Mouse (Mus musculus) neural tube, embryonic 13.5 days (tissue): ENCODE measurements around the gene Atf7. TPM values are rescaled to one million over a fixed set of nuclear protein-coding genes. Genes with fewer than 3 reads are reported as not detected.

Experiments
- ATAC-seq: fragments of 200-750 bp; cut with Nextera tagmentation; 2 replicates; pipeline ENCODE4 v1.8.0; 2017; ENCODE audit warnings: low read depth, mild to moderate bottlenecking, moderate TSS enrichment, moderate library complexity
- H3K27ac ChIP-seq: fragments of 300-500 bp; sonication (generic); replicated peaks from 2 replicates; pipeline ENCODE4 v1.5.1; 2015; ENCODE audit warnings: moderate library complexity, mild to moderate bottlenecking, inconsistent platforms
- H3K27me3 ChIP-seq: fragments of 300-500 bp; sonication (generic); 2 replicates; pipeline ENCODE4 v1.6.1; 2015; ENCODE audit warnings: mild to moderate bottlenecking, inconsistent platforms
- H3K36me3 ChIP-seq: fragments of 300-500 bp; sonication (generic); 2 replicates; pipeline ENCODE4 v1.6.1; 2015; ENCODE audit warnings: mild to moderate bottlenecking, inconsistent platforms
- H3K4me1 ChIP-seq: fragments of 300-500 bp; sonication (generic); replicated peaks from 2 replicates; pipeline ENCODE4 v1.6.1; 2015; ENCODE audit warnings: inconsistent platforms
- H3K4me2 ChIP-seq: fragments of 300-500 bp; sonication (generic); 2 replicates; pipeline ENCODE4 v1.6.1; 2015; ENCODE audit warnings: inconsistent platforms, mild to moderate bottlenecking, moderate library complexity
- H3K4me3 ChIP-seq: fragments of 300-500 bp; sonication (generic); 2 replicates; pipeline ENCODE4 v1.5.1; 2015; ENCODE audit warnings: mild to moderate bottlenecking, inconsistent platforms
- H3K9ac ChIP-seq: fragments of 300-500 bp; sonication (generic); 2 replicates; pipeline ENCODE4 v1.6.1; 2015; ENCODE audit warnings: moderate library complexity, mild to moderate bottlenecking, inconsistent platforms
- H3K9me3 ChIP-seq: fragments of 300-500 bp; sonication (generic); 2 replicates; pipeline ENCODE4 v1.6.1; 2016; ENCODE audit warnings: inconsistent platforms
- WGBS: fragments of 180-500 bp; shearing (Covaris S2); methylation state at CpG from one replicate; pipeline ENCODE4 v1.1.7; 2015; 5-methylcytosine and 5-hydroxymethylcytosine counted together
- polyA plus RNA-seq: library from polyadenylated mRNA; unstranded; fragments of >200 nt; fragmentation: Nextera tagmentation; extraction: Ambion mirVana; gene quantifications from 2 replicates; pipeline ENCODE4 v1.2.1, GENCODE M21; 2015

Gene Atf7
- polyA plus RNA-seq, 1 experiment from 2014 or later, result 22.5 TPM

DNA sequence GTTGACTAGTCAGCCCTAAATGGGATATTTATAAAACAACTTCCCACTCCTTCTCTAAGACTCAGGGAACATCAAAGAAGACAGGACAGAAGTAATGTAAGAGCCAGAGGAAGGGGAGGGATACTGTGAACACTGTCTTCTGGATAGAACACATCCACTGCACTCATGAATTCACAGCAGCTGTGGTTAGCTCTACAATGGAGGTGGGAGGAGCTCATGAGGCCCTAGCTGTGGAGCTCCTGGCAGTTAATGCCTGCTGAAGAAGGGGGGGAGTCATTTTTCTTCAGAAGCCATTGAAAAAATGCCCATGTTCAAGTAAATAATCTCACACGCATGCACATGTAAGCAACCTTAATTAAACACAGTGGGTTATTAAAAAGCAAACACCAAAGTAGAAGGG, 48.3 kb downstream of the Atf7 start:
- Histone ChIP-seq H3K9me3 (no peaks in the 10 kb centered on the region), H3K9ac (no peak overlapping the region), H3K4me1 (peaks cover 4% of the 10 kb centered on the region; the same call in 1 of the 2 replicates), H3K4me2 (no peak overlapping the region), H3K27me3 (no peaks in the 10 kb centered on the region), H3K36me3 (no peaks in the 10 kb centered on the region), H3K4me3 (no peak overlapping the region), H3K27ac (no peak overlapping the region)
- ATAC-seq, result no peak
- 78% methylated on average over 1 of the region's 1 CpGs for WGBS

DNA sequence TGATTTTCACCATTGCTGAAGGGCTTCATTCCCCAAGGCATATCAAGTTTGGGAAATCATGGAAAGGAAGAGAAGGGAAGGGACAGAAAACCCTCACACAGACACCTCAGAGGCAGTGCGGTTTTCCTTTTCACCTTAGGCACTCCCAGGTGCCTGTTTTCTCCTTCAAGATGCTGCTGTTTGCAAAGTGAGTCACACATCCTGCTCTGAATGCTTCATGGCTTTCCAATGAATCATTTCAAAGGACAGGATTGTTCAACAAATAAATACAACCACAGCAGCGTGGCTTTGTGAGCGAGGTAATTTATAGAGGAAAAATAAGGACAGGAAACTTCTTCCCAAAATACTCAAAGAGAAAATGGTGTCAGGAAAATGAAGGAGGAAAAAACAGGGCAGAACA, 53.2 kb downstream of the Atf7 start:
- no peak for ATAC-seq
- H3K27me3 ChIP-seq, result no peaks in the 10 kb centered on the region
- H3K4me1 ChIP-seq, result peaks cover 3% of the 10 kb centered on the region; the same call in 1 of the 2 replicates
- no peak overlapping the region for H3K27ac ChIP-seq
- no peaks in the 10 kb centered on the region for H3K9me3 ChIP-seq
- no peak overlapping the region for H3K4me2 ChIP-seq
- H3K36me3 ChIP-seq, result no peaks in the 10 kb centered on the region
- 79% methylated on average over 3 of the region's 3 CpGs for WGBS
- H3K4me3 ChIP-seq, result no peak overlapping the region
- no peak overlapping the region for H3K9ac ChIP-seq

DNA sequence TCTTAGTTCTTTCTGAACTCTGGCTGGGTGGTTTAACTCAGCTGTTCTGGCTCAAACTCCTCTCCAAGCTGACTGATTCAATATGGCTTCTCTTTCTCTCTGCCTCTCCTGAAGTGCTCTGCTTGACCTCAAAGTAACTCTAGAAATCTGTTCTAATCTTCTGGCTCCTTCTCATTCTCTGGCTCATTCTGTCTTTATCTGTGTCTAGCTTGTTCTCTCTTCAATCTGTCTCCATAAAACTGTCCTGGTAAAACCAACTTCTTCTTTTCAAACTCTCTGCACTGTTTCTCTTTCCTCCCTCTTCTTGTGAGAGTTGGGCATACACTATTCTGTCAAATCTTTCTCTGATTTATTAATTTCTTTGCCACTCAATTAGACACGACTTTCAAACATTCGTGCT, 57.4 kb downstream of the Atf7 start:
- WGBS, result 81% methylated on average over 2 of the region's 2 CpGs
- no peak for ATAC-seq

DNA sequence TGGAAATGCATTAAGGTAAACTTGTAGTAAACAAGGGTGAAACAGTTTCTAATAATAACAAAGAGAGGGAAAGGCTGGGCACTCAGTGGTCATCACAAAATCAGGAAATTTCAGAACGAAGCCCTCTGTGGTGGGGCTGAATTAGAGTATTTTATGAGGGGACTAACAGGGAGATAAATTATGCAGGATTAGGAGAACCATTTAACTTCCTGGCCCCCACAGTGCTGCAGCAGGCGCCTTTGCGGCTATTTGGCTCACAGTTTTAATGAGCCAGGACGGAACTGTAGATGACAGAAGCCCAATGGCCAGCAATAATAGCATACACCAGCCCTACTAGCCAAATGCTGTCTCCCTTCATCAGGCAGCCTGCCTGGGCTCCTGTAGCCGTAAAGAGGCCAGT, 61.6 kb downstream of the Atf7 start:
- Histone ChIP-seq H3K36me3 (peaks cover 14% of the 10 kb centered on the region; the same call in 1 of the 2 replicates), H3K9me3 (no peaks in the 10 kb centered on the region), H3K4me2 (no peak overlapping the region), H3K9ac (no peak overlapping the region), H3K27ac (no peak overlapping the region), H3K4me3 (no peak overlapping the region), H3K4me1 (no peaks in the 10 kb centered on the region; the same call in 1 of the 2 replicates), H3K27me3 (no peaks in the 10 kb centered on the region)
- 68% methylated on average over 5 of the region's 5 CpGs for WGBS
- no peak for ATAC-seq

More for the DNA sequence above, 57.4 kb downstream of the Atf7 start:
- Histone ChIP-seq H3K9me3 (no peaks in the 10 kb centered on the region), H3K27ac (no peak overlapping the region), H3K9ac (no peak overlapping the region), H3K36me3 (0 out of 2 replicates have a peak, but pooled peaks cover 3% of the 10 kb centered on the region), H3K4me2 (no peak overlapping the region), H3K4me3 (no peak overlapping the region), H3K4me1 (no peaks in the 10 kb centered on the region), H3K27me3 (no peaks in the 10 kb centered on the region)

DNA sequence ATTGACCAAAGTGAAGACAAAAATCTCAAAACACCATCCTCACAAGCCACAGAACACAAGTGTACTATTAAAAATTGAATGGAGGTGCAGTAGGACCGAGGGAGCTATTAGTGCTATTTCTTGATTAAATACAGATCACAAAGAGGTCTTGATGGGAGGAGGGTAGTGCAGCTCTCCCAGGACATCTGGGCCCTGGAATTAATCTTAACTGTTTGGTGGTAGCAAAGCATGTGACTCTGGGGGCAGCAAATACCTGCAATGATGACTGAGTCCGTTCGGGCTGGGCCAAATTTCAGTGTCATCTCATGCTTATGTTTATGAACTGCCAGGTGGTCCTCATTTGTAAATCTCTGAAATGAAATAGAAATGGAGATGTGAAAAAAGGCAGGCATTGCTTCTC, 62.2 kb downstream of the Atf7 start:
- no peaks in the 10 kb centered on the region; the same call in 1 of the 2 replicates for H3K4me1 ChIP-seq
- WGBS, result 67% methylated on average over 3 of the region's 3 CpGs
- peak overlapping the region; percentile 46 for H3K27ac ChIP-seq
- no peak for ATAC-seq
- no peak overlapping the region for H3K4me3 ChIP-seq
- H3K27me3 ChIP-seq, result no peaks in the 10 kb centered on the region
- H3K9ac ChIP-seq, result no peak overlapping the region
- peaks cover 14% of the 10 kb centered on the region; the same call in 1 of the 2 replicates for H3K36me3 ChIP-seq
- no peaks in the 10 kb centered on the region for H3K9me3 ChIP-seq
- no peak overlapping the region for H3K4me2 ChIP-seq

DNA sequence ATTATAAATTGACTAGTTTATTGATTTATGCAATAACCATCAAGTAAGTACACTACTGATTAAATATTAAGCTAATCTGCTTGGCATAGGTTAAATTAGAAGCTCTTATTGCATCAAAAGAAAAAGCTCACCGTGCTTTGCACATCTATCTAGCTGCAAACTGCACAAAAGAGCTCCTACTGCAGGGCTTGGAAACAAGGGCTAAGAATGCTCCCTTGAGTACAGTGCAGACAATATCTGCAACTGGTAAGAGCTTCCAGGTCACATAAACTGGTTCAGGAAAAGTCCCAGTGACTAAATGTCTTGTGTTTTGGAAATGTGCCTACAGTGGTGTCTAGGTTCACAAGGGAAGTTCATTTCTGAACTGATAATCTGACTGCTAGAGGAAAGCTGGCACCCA, 62.8 kb downstream of the Atf7 start:
- WGBS, result 70% methylated on average over 1 of the region's 1 CpGs
- ATAC-seq, result no peak
- peak overlapping the region; percentile 46 for H3K27ac ChIP-seq
- H3K4me2 ChIP-seq, result no peak overlapping the region
- no peak overlapping the region for H3K4me3 ChIP-seq
- H3K4me1 ChIP-seq, result no peaks in the 10 kb centered on the region; the same call in 1 of the 2 replicates
- H3K36me3 ChIP-seq, result peaks cover 14% of the 10 kb centered on the region; the same call in 1 of the 2 replicates
- H3K9me3 ChIP-seq, result no peaks in the 10 kb centered on the region
- no peaks in the 10 kb centered on the region for H3K27me3 ChIP-seq
- H3K9ac ChIP-seq, result no peak overlapping the region

DNA sequence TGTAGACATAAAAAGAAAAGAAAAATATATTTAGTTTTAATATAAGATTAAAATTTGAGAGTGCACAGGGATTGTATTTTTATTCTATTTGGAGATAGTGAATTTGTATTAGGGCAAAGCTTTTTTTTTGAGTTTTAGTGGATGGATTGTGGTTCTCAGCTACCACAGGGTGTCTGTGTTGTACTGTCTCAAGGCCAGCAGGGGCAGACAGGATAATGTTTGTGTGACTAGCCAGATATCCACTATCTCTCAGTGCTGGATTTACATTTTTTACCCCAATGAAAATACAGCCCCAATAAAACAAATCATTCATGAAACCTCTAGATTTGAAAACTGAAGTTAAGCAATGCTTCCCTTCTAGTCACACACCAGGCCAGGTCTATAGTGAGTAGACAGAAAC, 67.7 kb downstream of the Atf7 start:
- H3K4me3 ChIP-seq, result no peak overlapping the region
- H3K9me3 ChIP-seq, result no peaks in the 10 kb centered on the region
- no peak for ATAC-seq
- no peaks in the 10 kb centered on the region for H3K27me3 ChIP-seq
- no peak overlapping the region for H3K27ac ChIP-seq
- no peak overlapping the region for H3K4me2 ChIP-seq
- H3K9ac ChIP-seq, result no peak overlapping the region
- H3K36me3 ChIP-seq, result peaks cover 42% of the 10 kb centered on the region
- H3K4me1 ChIP-seq, result no peaks in the 10 kb centered on the region; the same call in 1 of the 2 replicates

DNA sequence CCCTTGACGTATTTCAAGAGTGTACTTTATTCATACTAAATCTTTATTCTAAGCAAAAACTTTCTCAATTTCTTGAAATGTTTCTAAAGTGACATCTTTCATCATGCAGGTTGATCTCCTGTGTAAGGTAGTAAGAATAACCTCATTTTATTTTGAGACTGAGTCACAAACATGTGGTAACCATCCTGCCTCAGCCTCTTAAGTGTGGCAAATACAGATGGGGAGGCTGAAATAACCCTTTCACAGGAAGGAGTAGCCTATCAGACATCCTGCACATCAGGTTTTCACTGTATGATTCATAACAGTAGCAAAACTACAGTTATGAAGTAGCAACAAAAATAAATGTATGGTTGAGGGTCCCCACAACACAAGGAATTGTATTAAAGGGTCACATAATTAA, 69.7 kb downstream of the Atf7 start:
- Histone ChIP-seq H3K4me2 (no peak overlapping the region), H3K4me1 (no peaks in the 10 kb centered on the region), H3K4me3 (no peak overlapping the region), H3K9ac (no peak overlapping the region), H3K27me3 (no peaks in the 10 kb centered on the region), H3K36me3 (peaks cover 57% of the 10 kb centered on the region), H3K27ac (no peak overlapping the region), H3K9me3 (no peaks in the 10 kb centered on the region)
- 94% methylated on average over 1 of the region's 1 CpGs for WGBS
- no peak for ATAC-seq

DNA sequence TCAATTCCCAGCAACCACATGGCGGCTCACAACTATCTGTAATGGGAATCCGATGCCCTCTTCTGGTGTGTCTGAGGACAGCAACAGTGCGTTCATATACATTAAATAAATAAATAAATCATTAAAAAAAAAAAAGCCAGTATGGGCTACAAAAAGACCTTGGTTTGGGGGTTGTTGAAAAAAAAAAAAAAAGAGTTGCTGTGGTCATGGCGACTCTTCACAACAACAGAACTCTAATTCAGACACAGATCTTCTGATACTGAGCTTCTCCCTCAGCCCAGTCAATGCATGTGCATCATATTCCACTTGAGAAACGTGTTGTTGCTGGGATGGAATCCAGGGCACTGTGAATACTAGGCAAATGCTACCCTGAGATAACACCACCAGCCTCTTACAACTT, 72.7 kb downstream of the Atf7 start:
- no peak for ATAC-seq
- H3K36me3 ChIP-seq, result peaks cover 62% of the 10 kb centered on the region
- H3K9me3 ChIP-seq, result no peaks in the 10 kb centered on the region
- no peaks in the 10 kb centered on the region for H3K27me3 ChIP-seq
- no peaks in the 10 kb centered on the region for H3K4me1 ChIP-seq
- no peak overlapping the region for H3K9ac ChIP-seq
- no peak overlapping the region for H3K27ac ChIP-seq
- WGBS, result 96% methylated on average over 5 of the region's 5 CpGs
- no peak overlapping the region for H3K4me2 ChIP-seq
- no peak overlapping the region for H3K4me3 ChIP-seq

DNA sequence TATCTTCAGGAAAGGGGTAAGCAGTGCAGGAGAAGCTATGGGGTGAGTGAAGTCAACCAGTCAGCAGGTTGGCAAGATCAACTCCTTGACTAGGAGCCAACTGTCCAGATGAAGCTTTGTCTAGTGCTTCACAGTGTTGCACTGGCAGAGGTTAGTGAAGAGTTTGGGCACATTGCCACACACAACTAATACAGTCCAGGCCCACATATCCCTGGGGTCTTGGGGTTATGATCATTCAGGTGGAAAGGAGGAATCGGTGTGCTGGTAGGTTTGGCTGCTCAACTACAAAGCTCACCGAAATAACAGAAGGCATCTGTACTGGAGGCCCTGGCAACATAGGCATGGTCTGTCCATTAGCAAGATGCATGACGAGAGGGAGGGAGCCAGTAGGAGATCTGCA, 77.8 kb downstream of the Atf7 start:
- no peak for ATAC-seq
- Histone ChIP-seq H3K4me2 (no peak overlapping the region), H3K9ac (no peak overlapping the region), H3K9me3 (no peaks in the 10 kb centered on the region), H3K27me3 (no peaks in the 10 kb centered on the region), H3K36me3 (peaks cover 60% of the 10 kb centered on the region), H3K27ac (peak overlapping the region; percentile 66), H3K4me1 (peaks cover 9% of the 10 kb centered on the region; the same call in 1 of the 2 replicates), H3K4me3 (no peak overlapping the region)
- 80% methylated on average over 3 of the region's 3 CpGs for WGBS

DNA sequence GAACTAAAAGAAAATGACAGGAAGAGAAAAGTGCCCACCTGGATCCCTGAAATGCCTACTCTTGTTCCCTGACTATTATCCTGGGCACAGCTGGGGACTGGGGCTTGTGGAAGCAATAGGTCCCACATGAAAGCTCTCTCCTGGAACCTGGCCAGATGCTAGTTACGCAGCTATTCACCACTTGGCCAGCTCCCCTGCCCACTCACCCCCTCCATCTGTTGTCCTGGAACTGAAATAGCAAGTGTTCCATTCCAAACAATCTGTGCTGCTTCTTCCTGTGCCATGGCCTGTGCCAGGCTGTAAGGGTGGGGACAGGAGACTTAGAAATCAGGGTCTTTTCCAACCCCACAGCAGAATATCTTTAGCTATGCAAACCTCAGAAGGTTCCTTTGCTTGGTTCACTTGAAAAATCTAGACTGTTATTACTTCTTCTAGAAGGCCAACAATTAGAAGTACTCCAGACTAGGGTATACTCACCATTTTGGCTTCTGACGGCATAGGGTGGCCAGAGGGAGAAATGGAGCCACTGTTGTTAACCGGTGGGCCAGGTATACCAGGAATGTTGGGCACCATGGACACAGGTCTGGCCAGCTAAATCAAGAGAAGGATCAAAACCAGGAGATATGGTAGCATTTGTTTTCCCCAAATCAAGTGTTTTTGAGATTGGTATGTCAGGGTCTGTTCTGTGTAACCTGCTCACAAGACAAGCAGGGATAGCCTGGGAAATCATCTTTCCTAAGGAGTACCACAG, 78.4 kb downstream of the Atf7 start:
- H3K4me1 ChIP-seq, result peaks cover 9% of the 10 kb centered on the region; the same call in 1 of the 2 replicates
- no peak overlapping the region for H3K4me2 ChIP-seq
- H3K27me3 ChIP-seq, result no peaks in the 10 kb centered on the region
- ATAC-seq, result peak; percentile 72
- no peaks in the 10 kb centered on the region for H3K9me3 ChIP-seq
- H3K4me3 ChIP-seq, result no peak overlapping the region
- peaks cover 60% of the 10 kb centered on the region for H3K36me3 ChIP-seq
- peak overlapping the region; percentile 66 for H3K27ac ChIP-seq
- 70% methylated on average over 3 of the region's 3 CpGs for WGBS
- no peak overlapping the region for H3K9ac ChIP-seq

DNA sequence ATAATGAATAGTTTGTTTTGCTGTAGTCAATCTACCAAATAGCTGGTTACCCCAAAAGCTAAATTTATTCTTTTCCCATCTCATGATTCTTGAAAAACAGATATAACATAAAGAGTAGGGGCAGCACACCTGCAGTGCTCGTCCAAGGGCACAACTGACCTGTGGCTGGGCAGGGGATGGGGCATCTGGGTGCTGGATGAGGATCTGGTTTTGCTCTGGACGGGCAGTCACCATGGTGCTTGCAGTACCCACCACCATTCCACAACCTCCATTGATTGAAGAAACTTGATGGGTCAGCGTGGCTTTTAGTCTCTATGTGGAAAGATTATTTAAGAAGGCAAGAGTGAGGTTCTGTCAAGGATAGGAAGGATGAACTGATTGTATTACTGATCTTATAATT, 79.0 kb downstream of the Atf7 start:
- Histone ChIP-seq H3K27me3 (no peaks in the 10 kb centered on the region), H3K36me3 (peaks cover 61% of the 10 kb centered on the region), H3K9me3 (no peaks in the 10 kb centered on the region), H3K4me3 (no peak overlapping the region), H3K4me2 (no peak overlapping the region), H3K9ac (no peak overlapping the region), H3K4me1 (peaks cover 9% of the 10 kb centered on the region; the same call in 1 of the 2 replicates), H3K27ac (0 out of 2 replicates have a peak overlapping the region, but pooled peaks have one; percentile 66)
- ATAC-seq, result no peak
- 91% methylated on average over 3 of the region's 3 CpGs for WGBS

DNA sequence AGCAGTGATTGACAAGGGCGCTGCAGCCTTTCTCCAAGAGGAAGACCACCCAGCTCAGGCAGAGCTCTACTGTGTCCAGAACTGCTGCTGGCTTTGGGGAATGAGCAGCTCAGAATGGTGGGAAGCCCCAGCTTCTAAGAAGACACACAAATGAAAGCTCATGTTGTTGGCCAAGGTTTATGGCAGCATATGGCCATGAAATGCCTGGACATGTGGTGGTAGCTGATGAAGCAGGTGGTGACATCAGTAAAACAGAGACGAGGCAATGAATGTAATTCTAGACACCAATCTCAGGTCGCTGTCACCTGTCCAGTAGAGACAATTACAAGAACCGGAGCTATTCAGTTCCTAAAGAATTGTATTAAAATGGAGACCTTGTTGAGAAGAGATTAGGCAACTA, 80.5 kb downstream of the Atf7 start:
- H3K36me3 ChIP-seq, result peaks cover 65% of the 10 kb centered on the region

More for the DNA sequence above, 80.5 kb downstream of the Atf7 start:
- Histone ChIP-seq H3K27me3 (no peaks in the 10 kb centered on the region), H3K9ac (no peak overlapping the region), H3K4me2 (no peak overlapping the region), H3K4me3 (no peak overlapping the region), H3K27ac (no peak overlapping the region), H3K4me1 (peaks cover 9% of the 10 kb centered on the region; the same call in 1 of the 2 replicates), H3K9me3 (no peaks in the 10 kb centered on the region)
- WGBS, result 84% methylated on average over 4 of the region's 4 CpGs
- no peak for ATAC-seq
